Comparison of ENCODE assay signal across 24 mouse cellular contexts in genomic region chr14:32673178-32673577, GRCm38 (mm10). TPM values are rescaled to one million over a fixed set of nuclear protein-coding genes. Genes with fewer than 3 reads are reported as not detected.
DNase-seq lines count a peak whose midpoint lies in the region; ATAC-seq and TF ChIP-seq lines count a peak whose summit lies in the region.
"Had no signal": no experiment of that assay in that cellular context is flagged by ENCODE, and none has a peak within 500 bp of the region (broad histone marks: within the 10 kb centered on the region; RNA-seq: fewer than 3 reads in every experiment).

No protein-coding gene starts in this region.

- H3K4me1 ChIP-seq in forebrain, embryonic 14.5 days (ENCODE audit: control insufficient read depth, insufficient read depth, low read length) = no peaks in the 10 kb centered on the region
- H3K4me1 ChIP-seq in forebrain, embryonic 11.5 days (replicated peaks; ENCODE audit: control insufficient read depth, insufficient read depth, low read length) = no peaks in the 10 kb centered on the region
- H3K4me1 ChIP-seq in heart, adult 2 months (ENCODE audit: control insufficient read depth, insufficient read depth, low read length) = no peaks in the 10 kb centered on the region; the same call in 1 of the 2 replicates
- 0 out of 2 replicates have a peak, but pooled peaks cover 3% of the 10 kb centered on the region for H3K4me1 ChIP-seq in limb, embryonic 15.5 days
- no peaks in the 10 kb centered on the region for H3K4me1 ChIP-seq in limb, embryonic 10.5 days
- H3K4me1 ChIP-seq: liver, embryonic 12.5 days; lung, embryonic 15.5 days; midbrain, embryonic 12.5 days had no signal

- TF ChIP-seq POLR2A in heart, adult 2 months (IDR thresholded peaks at IDR 0.05; ENCODE audit: insufficient read depth, low read depth, low read length) = no peak
- TF ChIP-seq POLR2A in brain, embryonic 14.5 days (IDR thresholded peaks at IDR 0.05; ENCODE audit: borderline replicate concordance, extremely low read depth, insufficient read depth, insufficient read length, poor library complexity, severe bottlenecking) = no peak

- H3K79me2 ChIP-seq in heart, adult 2 months (replicated peaks; ENCODE audit: control insufficient read depth, insufficient read depth, low read length) = no peaks in the 10 kb centered on the region; the same call in 1 of the 2 replicates

- no peak overlapping the region for H3K9ac ChIP-seq in forebrain, embryonic 14.5 days (ENCODE audit: low read length)
- H3K9ac ChIP-seq in forebrain, embryonic 11.5 days (ENCODE audit: low read length) = no peak overlapping the region
- H3K9ac ChIP-seq in heart, adult 2 months (ENCODE audit: low read depth, low read length) = no peak overlapping the region
- H3K9ac ChIP-seq in limb, embryonic 15.5 days = no peak overlapping the region
- H3K9ac ChIP-seq: heart, embryonic 15.5 days; hindbrain, embryonic 13.5 days; liver, embryonic 12.5 days; lung, embryonic 15.5 days; midbrain, embryonic 12.5 days had no signal

- H3K27me3 ChIP-seq in forebrain, embryonic 14.5 days (replicated peaks; ENCODE audit: control insufficient read depth, insufficient read depth, low read length) = no peaks in the 10 kb centered on the region
- no peaks in the 10 kb centered on the region for H3K27me3 ChIP-seq in forebrain, embryonic 11.5 days (ENCODE audit: control insufficient read depth, insufficient read depth, low read length)
- no peaks in the 10 kb centered on the region for H3K27me3 ChIP-seq in heart, adult 2 months (ENCODE audit: control insufficient read depth, insufficient read depth, low read length)
- H3K27me3 ChIP-seq in limb, embryonic 15.5 days = no peaks in the 10 kb centered on the region
- H3K27me3 ChIP-seq in limb, embryonic 10.5 days (ENCODE audit: low read depth, poor library complexity, severe bottlenecking) = no peaks in the 10 kb centered on the region
- H3K27me3 ChIP-seq: heart, embryonic 15.5 days; liver, embryonic 12.5 days; lung, embryonic 15.5 days had no signal

- no peaks in the 10 kb centered on the region for H3K9me3 ChIP-seq in forebrain, embryonic 14.5 days (replicated peaks; ENCODE audit: control insufficient read depth, low read length)
- no peaks in the 10 kb centered on the region for H3K9me3 ChIP-seq in forebrain, embryonic 11.5 days (ENCODE audit: control insufficient read depth, low read length)
- no peaks in the 10 kb centered on the region for H3K9me3 ChIP-seq in limb, embryonic 15.5 days
- no peaks in the 10 kb centered on the region for H3K9me3 ChIP-seq in limb, embryonic 10.5 days (replicated peaks)
- H3K9me3 ChIP-seq: heart, embryonic 15.5 days; hindbrain, embryonic 13.5 days; liver, embryonic 12.5 days; lung, embryonic 15.5 days; midbrain, embryonic 12.5 days had no signal

- H3K4me2 ChIP-seq in forebrain, embryonic 14.5 days (ENCODE audit: low read length) = no peak overlapping the region
- H3K4me2 ChIP-seq in forebrain, embryonic 11.5 days (ENCODE audit: low read depth, low read length, severe bottlenecking) = no peak overlapping the region
- no peak overlapping the region for H3K4me2 ChIP-seq in limb, embryonic 15.5 days
- H3K4me2 ChIP-seq: heart, embryonic 15.5 days; hindbrain, embryonic 13.5 days; liver, embryonic 12.5 days; lung, embryonic 15.5 days; midbrain, embryonic 12.5 days had no signal

- H3K27ac ChIP-seq in forebrain, embryonic 14.5 days (ENCODE audit: low read depth, low read length) = no peak overlapping the region
- H3K27ac ChIP-seq in forebrain, embryonic 11.5 days (ENCODE audit: low read depth, low read length) = no peak overlapping the region
- no peak overlapping the region for H3K27ac ChIP-seq in heart, adult 2 months
- H3K27ac ChIP-seq in limb, embryonic 15.5 days = no peak overlapping the region
- H3K27ac ChIP-seq in limb, embryonic 10.5 days = no peak overlapping the region
- H3K27ac ChIP-seq: heart, embryonic 15.5 days; hindbrain, embryonic 13.5 days; liver, embryonic 12.5 days; lung, embryonic 15.5 days; midbrain, embryonic 12.5 days had no signal

- ATAC-seq in forebrain, embryonic 14.5 days = no peak
- no peak for ATAC-seq in forebrain, embryonic 11.5 days (replicated peaks; ENCODE audit: low FRiP score)
- ATAC-seq in limb, embryonic 15.5 days (ENCODE audit: insufficient number of reproducible peaks, low FRiP score, low TSS enrichment, low read depth) = 0 out of 2 replicates have a peak, but pooled peaks have one; percentile 19
- ATAC-seq: CD4-positive, CD25-positive, alpha-beta regulatory T cell, adult 4 months; inflammation-experienced regulatory T-cells, adult 6 months; liver, embryonic 12.5 days; Patski had no signal

- TF ChIP-seq EP300 in heart, adult 2 months (IDR thresholded peaks at IDR 0.05; ENCODE audit: insufficient read depth, low read depth, low read length) = no peak

- 63% methylated on average over 3 of the region's 3 CpGs for WGBS in forebrain, embryonic 14.5 days
- WGBS in forebrain, embryonic 11.5 days = 64% methylated on average over 3 of the region's 3 CpGs
- WGBS in heart, adult 2 months = 39% methylated on average over 3 of the region's 3 CpGs
- WGBS in limb, embryonic 15.5 days = 45% methylated on average over 3 of the region's 3 CpGs
- 65% methylated on average over 3 of the region's 3 CpGs for WGBS in limb, embryonic 10.5 days

- H3K4me3 ChIP-seq in forebrain, embryonic 14.5 days (ENCODE audit: low read depth, low read length) = no peak overlapping the region
- H3K4me3 ChIP-seq in forebrain, embryonic 11.5 days (ENCODE audit: low read depth, low read length) = no peak overlapping the region
- H3K4me3 ChIP-seq in heart, adult 2 months = no peak overlapping the region
- no peak overlapping the region for H3K4me3 ChIP-seq in limb, embryonic 15.5 days
- H3K4me3 ChIP-seq in limb, embryonic 10.5 days = no peak overlapping the region
- H3K4me3 ChIP-seq: heart, embryonic 15.5 days; hindbrain, embryonic 13.5 days; liver, embryonic 12.5 days; lung, embryonic 15.5 days; midbrain, embryonic 12.5 days had no signal

- DNase-seq in forebrain, embryonic 14.5 days (ENCODE audit: low spot score) = peak; percentile 23
- no peak for DNase-seq in forebrain, embryonic 11.5 days (ENCODE audit: low spot score)
- no peak for DNase-seq in heart, adult 2 months
- DNase-seq in heart, postnatal 25 days (ENCODE audit: low spot score) = no peak
- no peak for DNase-seq in limb, embryonic 10.5 days (ENCODE audit: low spot score)
- DNase-seq in brain, embryonic 14.5 days (ENCODE audit: low read depth) = peak; percentile 30
- DNase-seq: adrenal gland, adult 8-10 months; cerebellum, adult 9-11 months; gastrocnemius, postnatal 36 days; kidney, adult 2 months; kidney, postnatal 10 days; left cerebral cortex, postnatal 4 days; thymus, postnatal 25 days had no signal

- peak; percentile 40 for TF ChIP-seq CTCF in heart, adult 2 months (IDR thresholded peaks at IDR 0.05)
- no peak for TF ChIP-seq CTCF in brain, embryonic 14.5 days (IDR thresholded peaks at IDR 0.05; ENCODE audit: borderline replicate concordance, extremely low read depth, insufficient read depth, insufficient read length)

- no peaks in the 10 kb centered on the region for H3K36me3 ChIP-seq in forebrain, embryonic 14.5 days (ENCODE audit: control insufficient read depth, insufficient read depth, low read length)
- no peaks in the 10 kb centered on the region for H3K36me3 ChIP-seq in forebrain, embryonic 11.5 days (ENCODE audit: control insufficient read depth, insufficient read depth, low read length)
- no peaks in the 10 kb centered on the region for H3K36me3 ChIP-seq in heart, adult 2 months (ENCODE audit: control insufficient read depth, insufficient read depth, low read length)
- H3K36me3 ChIP-seq in limb, embryonic 15.5 days = no peaks in the 10 kb centered on the region
- no peaks in the 10 kb centered on the region for H3K36me3 ChIP-seq in limb, embryonic 10.5 days
- H3K36me3 ChIP-seq: heart, embryonic 15.5 days; hindbrain, embryonic 13.5 days; liver, embryonic 12.5 days; lung, embryonic 15.5 days; midbrain, embryonic 12.5 days had no signal

- intact Hi-C loops in heart, adult 2 months (cut with DNase I) = loop anchor here (2.0 kb wide), 1 partner anchor 42 kb away; no protein-coding TSS in a partner anchor
- intact Hi-C loops in heart, postnatal 25 days (cut with DNase I) = no loop called here

RNA-seq across cellular contexts. Expression of gene 3425401B19Rik, which starts 11.9 kb away (rescaled TPM):
- not detected in 2 replicates for polyA plus RNA-seq in forebrain, embryonic 14.5 days (2014; fragmentation: Nextera tagmentation; extraction: Ambion mirVana)
- not detected in 2 replicates for polyA plus RNA-seq in forebrain, embryonic 11.5 days (2014; fragmentation: Nextera tagmentation; extraction: Ambion mirVana)
- 100 to 1,000 TPM in 1 of 2 experiments, 10 to 100 TPM in 1; 87.3 to 136 TPM for total RNA-seq in heart, adult 2 months (2021)
- 36.3 and 45.6 TPM in 2 replicates for polyA plus RNA-seq in heart, adult 2 months (2012; rRNA removed)
- total RNA-seq in heart, postnatal 25 days (2021) = 100 to 1,000 TPM; 106 to 121 TPM
- polyA plus RNA-seq in limb, embryonic 15.5 days (2015; fragmentation: Nextera tagmentation; extraction: Ambion mirVana) = 1.3 and 2.8 TPM in 2 replicates
- 0.16 and 0.20 TPM in 2 replicates for polyA plus RNA-seq in limb, embryonic 10.5 days (2016; fragmentation: Nextera tagmentation; extraction: Ambion mirVana)
- polyA plus RNA-seq in brain, embryonic 14.5 days (2012; rRNA removed) = 0.01 and 0.03 TPM in 2 replicates
- total RNA-seq: left cerebral cortex, postnatal 4 days; megakaryocyte progenitor cell, adult 5-6 weeks; monocyte, adult 5-6 weeks had no signal
- polyA plus RNA-seq: CD4-positive, CD25-positive, alpha-beta regulatory T cell, adult 4 months; liver, embryonic 12.5 days; Patski had no signal

Comparison
In these comparisons a context has a peak if more than half of its experiments do, and no peak if none do; other contexts are left out.
1. DNase-seq: peak in forebrain, embryonic 14.5 days (single experiment) and brain, embryonic 14.5 days (single experiment); none in forebrain, embryonic 11.5 days (single experiment), heart, adult 2 months (0 of 2), heart, postnatal 25 days (single experiment) and limb, embryonic 10.5 days (single experiment).